In genomic region chr17:47271979-47272677, GRCm38 (mm10) we compare ENCODE assay signal across 8 mouse cellular contexts.
DNase-seq lines count a peak whose midpoint lies in the region; ATAC-seq lines count a peak whose summit lies in the region.
"Had no signal": no experiment of that assay in that cellular context is flagged by ENCODE, and none has a peak within 500 bp of the region (broad histone marks: within the 10 kb centered on the region; RNA-seq: fewer than 3 reads in every experiment).

No protein-coding gene starts in this region.

- peaks cover 6% of the 10 kb centered on the region; the same call in 1 of the 2 replicates for H3K4me1 ChIP-seq in forebrain, embryonic 10.5 days

- DNase-seq in 416B (ENCODE audit: low read depth) = peak; percentile 60
- peak; percentile 97 for DNase-seq in cerebellum, postnatal 10 days
- peak; percentile 57 for DNase-seq in kidney, adult 9 months
- DNase-seq in lung, postnatal 36 days = peak; percentile 67
- no peak for DNase-seq in thymus, postnatal 36 days
- DNase-seq in forebrain, embryonic 10.5 days (ENCODE audit: extremely low spot score, low spot score) = no peak

- 94% methylated on average over 7 of the region's 7 CpGs for WGBS in forebrain, embryonic 10.5 days

- H3K9me3 ChIP-seq in forebrain, embryonic 10.5 days = peaks cover 14% of the 10 kb centered on the region

- peak; percentile 52 for ATAC-seq in CD4-positive, CD25-positive, alpha-beta regulatory T cell, adult 4 months

- no peak overlapping the region for H3K4me3 ChIP-seq in forebrain, embryonic 10.5 days
- H3K4me3 ChIP-seq: neural tube, embryonic 12.5 days had no signal

- H3K36me3 ChIP-seq in forebrain, embryonic 10.5 days (replicated peaks) = peaks cover 42% of the 10 kb centered on the region

- H3K27me3 ChIP-seq in forebrain, embryonic 10.5 days (ENCODE audit: poor library complexity, severe bottlenecking) = no peaks in the 10 kb centered on the region
- H3K27me3 ChIP-seq: neural tube, embryonic 12.5 days had no signal

- H3K27ac ChIP-seq in forebrain, embryonic 10.5 days = no peak overlapping the region
- H3K27ac ChIP-seq: neural tube, embryonic 12.5 days had no signal

Comparison
In these comparisons a context has a peak if more than half of its experiments do, and no peak if none do; other contexts are left out.
1. DNase-seq: peak in 416B (single experiment), cerebellum, postnatal 10 days (2 of 2), kidney, adult 9 months (single experiment) and lung, postnatal 36 days (single experiment); none in thymus, postnatal 36 days (0 of 2) and forebrain, embryonic 10.5 days (single experiment).